In the genomic region with DNA sequence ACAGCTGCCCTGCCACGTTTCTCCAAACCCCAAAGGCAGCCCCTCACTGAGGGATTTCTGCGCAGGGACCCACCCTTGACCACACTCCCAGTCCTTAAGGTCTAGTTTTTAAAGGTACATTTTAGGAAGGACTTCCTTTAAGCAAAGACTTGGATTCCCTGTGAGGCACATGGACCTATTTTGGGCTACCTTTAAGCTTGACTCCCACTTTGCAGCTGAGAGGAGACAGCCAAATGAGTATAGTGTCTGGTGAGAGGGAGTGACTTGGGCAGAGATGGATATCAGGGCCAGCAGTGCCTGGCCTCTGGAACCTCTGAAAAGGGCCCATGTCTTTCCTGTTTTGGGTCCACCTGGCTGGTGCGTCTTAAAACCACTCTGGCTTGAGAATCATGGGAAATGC, we compare ENCODE assay signal across 8 mouse cellular contexts. TPM values are rescaled to one million over a fixed set of nuclear protein-coding genes. Genes with fewer than 3 reads are reported as not detected.
DNase-seq lines count a peak whose midpoint lies in the region; ATAC-seq and TF ChIP-seq lines count a peak whose summit lies in the region.

No protein-coding gene starts in this region.

- peak overlapping the region; percentile 85 for H3K4me2 ChIP-seq in liver, embryonic 15.5 days

- DNase-seq in gastrocnemius, adult 2 months, result no peak
- no peak for DNase-seq in gastrocnemius, postnatal 25 days
- no peak for DNase-seq in thymus, adult 2 months
- no peak for DNase-seq in thymus, postnatal 14 days
- no peak for DNase-seq in urinary bladder, postnatal 25 days (ENCODE audit: low spot score)
- DNase-seq in adrenal gland, postnatal 14 days, result no peak

- H3K9me3 ChIP-seq in liver, embryonic 15.5 days (replicated peaks), result no peaks in the 10 kb centered on the region

- peaks cover 11% of the 10 kb centered on the region for H3K4me1 ChIP-seq in thymus, adult 2 months (replicated peaks; ENCODE audit: control insufficient read depth, insufficient read depth, low read length)
- H3K4me1 ChIP-seq in liver, embryonic 15.5 days (replicated peaks), result peaks cover 15% of the 10 kb centered on the region

- intact Hi-C loops in gastrocnemius, adult 2 months (cut with DNase I), result loop anchor here (1.0 to 10.0 kb wide), 4 partner anchors 36 to 129 kb away; partner anchors contain the start of gene Gm20219

- no peak for TF ChIP-seq POLR2A in thymus, adult 2 months (IDR thresholded peaks at IDR 0.05; ENCODE audit: control insufficient read depth, extremely low read depth, insufficient read depth, low read length, poor library complexity)

- no peaks in the 10 kb centered on the region for H3K27me3 ChIP-seq in thymus, adult 2 months (ENCODE audit: control insufficient read depth, insufficient read depth, low read length)
- H3K27me3 ChIP-seq in liver, embryonic 15.5 days, result peaks cover 32% of the 10 kb centered on the region

- H3K9ac ChIP-seq in liver, embryonic 15.5 days, result peak overlapping the region; percentile 18; the same call in 1 of the 2 replicates

- 39% methylated on average over 3 of the region's 3 CpGs for WGBS in thymus, adult 2 months
- WGBS in liver, embryonic 15.5 days (ENCODE audit: insufficient replicate concordance), result 22% methylated on average over 3 of the region's 3 CpGs

- H3K36me3 ChIP-seq in thymus, adult 2 months (ENCODE audit: control insufficient read depth, insufficient read depth, low read length), result no peaks in the 10 kb centered on the region
- no peaks in the 10 kb centered on the region for H3K36me3 ChIP-seq in liver, embryonic 15.5 days (replicated peaks)

- H3K4me3 ChIP-seq in gastrocnemius, adult 2 months, result peak overlapping the region; percentile 77
- peak overlapping the region; percentile 47 for H3K4me3 ChIP-seq in thymus, adult 2 months (ENCODE audit: control insufficient read depth, insufficient read depth, low read length)
- peak overlapping the region; percentile 51 for H3K4me3 ChIP-seq in liver, embryonic 15.5 days (replicated peaks)

- no peak for ATAC-seq in liver, embryonic 15.5 days (ENCODE audit: insufficient read depth)
- no peak for ATAC-seq in inflammation-experienced regulatory T-cells, adult 6 months

- no peak for TF ChIP-seq CTCF in gastrocnemius, adult 2 months (IDR thresholded peaks at IDR 0.05)
- TF ChIP-seq CTCF in thymus, adult 2 months (IDR thresholded peaks at IDR 0.05; ENCODE audit: borderline replicate concordance, control insufficient read depth, extremely low read depth, insufficient read depth, low read length, poor library complexity), result no peak

- peak overlapping the region; percentile 72 for H3K27ac ChIP-seq in gastrocnemius, adult 2 months
- H3K27ac ChIP-seq in thymus, adult 2 months (ENCODE audit: control insufficient read depth, insufficient read depth, low read length), result no peak overlapping the region
- H3K27ac ChIP-seq in liver, embryonic 15.5 days (replicated peaks), result no peak overlapping the region

RNA-seq across cellular contexts. Expression of gene Ptprs, which starts 50.3 kb away (rescaled TPM):
- 10 to 100 TPM; 29.6 to 43.1 TPM for total RNA-seq in gastrocnemius, adult 2 months (2021)
- 10 to 100 TPM; 37.7 to 39.6 TPM for total RNA-seq in gastrocnemius, postnatal 25 days (2021)
- polyA plus RNA-seq in thymus, adult 2 months (2012; rRNA removed), result 235 and 305 TPM in 2 replicates
- 5.5 and 6.1 TPM in 2 replicates for polyA plus RNA-seq in liver, embryonic 15.5 days (2015; fragmentation: Nextera tagmentation; extraction: Ambion mirVana)
- total RNA-seq in adrenal gland, postnatal 14 days (2021), result 97.0 and 102 TPM in 2 replicates
- 10 to 100 TPM in 1 of 3 experiments, 1 to 10 TPM in 2; 7.2 to 10.9 (median 8.8) TPM for polyA plus RNA-seq in inflammation-experienced regulatory T-cells, adult 6 months (2017; shearing (Covaris generic))
